ENCODE assay signal across 8 mouse cellular contexts in the genomic region with DNA sequence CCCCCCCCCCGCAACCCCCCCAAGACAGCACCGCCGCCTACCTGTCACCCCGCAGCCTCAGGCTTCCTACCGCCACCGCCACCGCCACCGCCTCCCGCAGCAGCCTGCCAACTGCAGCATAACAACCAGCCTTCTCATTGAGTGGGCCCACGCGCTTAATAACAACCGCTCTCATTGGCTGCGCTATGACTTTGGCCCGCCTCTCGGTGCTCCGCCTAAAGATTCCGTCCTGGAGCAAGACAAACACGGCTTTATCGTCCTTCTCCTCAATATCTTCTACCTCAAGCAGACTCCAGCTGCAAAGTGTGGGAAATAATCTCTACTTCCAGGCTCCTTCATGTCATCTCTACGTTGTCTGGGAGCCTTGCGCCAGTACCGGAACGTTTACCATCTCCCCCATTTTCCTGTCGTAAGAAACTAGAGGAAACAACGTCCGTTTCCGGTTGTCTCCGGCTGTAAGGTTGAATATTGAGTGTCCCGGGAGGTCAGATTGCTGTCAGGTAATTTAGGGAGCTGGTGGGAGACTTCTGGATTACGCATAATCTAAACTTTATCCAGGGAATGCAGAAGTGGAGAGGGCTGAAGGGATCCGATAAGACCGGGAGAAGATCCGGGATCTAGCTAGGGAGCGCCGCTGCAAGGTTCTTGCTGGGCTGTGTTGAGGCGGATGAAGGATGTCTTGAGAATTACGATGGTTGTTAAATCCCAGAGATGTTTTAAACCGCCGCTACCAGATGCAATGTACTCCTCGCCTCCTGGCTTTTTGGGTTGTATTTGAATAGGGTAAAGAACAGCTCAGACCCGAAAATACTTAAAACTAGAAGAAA. TPM values are rescaled to one million over a fixed set of nuclear protein-coding genes. Genes with fewer than 3 reads are reported as not detected.
DNase-seq lines count a peak whose midpoint lies in the region; ATAC-seq and TF ChIP-seq lines count a peak whose summit lies in the region.

A gene (minus strand): TSS at position 153 of the 827 bp plus-strand sequence.
A gene (plus strand): TSS at position 214 of the 827 bp plus-strand sequence.

- H3K4me1 ChIP-seq in ES-E14 (ENCODE audit: control insufficient read depth in 2 of 2, insufficient read depth in 2 of 2, low read length in 2 of 2, poor library complexity in 1 of 2), result peaks cover 0 to 2% of the 10 kb centered on the region in 2 experiments; a peak in 1 of 4 replicates
- peaks cover 11% of the 10 kb centered on the region for H3K4me1 ChIP-seq in forebrain, embryonic 16.5 days (replicated peaks; ENCODE audit: control insufficient read depth, insufficient read depth, low read length)
- peaks cover 17% of the 10 kb centered on the region for H3K4me1 ChIP-seq in lung, embryonic 15.5 days

- peak; percentile 84 for DNase-seq in ES-E14 (ENCODE audit: low read depth, low spot score)
- peak; percentile 93 for DNase-seq in cerebellum, adult 11-12 months
- peak; percentile 90 for DNase-seq in heart, postnatal 4 days
- peak; percentile 88 to 92 for DNase-seq in layer of hippocampus, adult 8-10 months (ENCODE audit: low spot score in 2 of 2)
- peak; percentile 78 for DNase-seq in ovary, adult 18-20 months (ENCODE audit: low spot score)
- peak; percentile 92 for DNase-seq in thymus, postnatal 0 days (ENCODE audit: low spot score)

- no peaks in the 10 kb centered on the region for H3K27me3 ChIP-seq in forebrain, embryonic 16.5 days (replicated peaks; ENCODE audit: control insufficient read depth, insufficient read depth, low read length)
- H3K27me3 ChIP-seq in lung, embryonic 15.5 days, result no peaks in the 10 kb centered on the region

- no peaks in the 10 kb centered on the region for H3K36me3 ChIP-seq in ES-E14 (ENCODE audit: control insufficient read depth, insufficient read depth, low read length, poor library complexity, severe bottlenecking)
- H3K36me3 ChIP-seq in forebrain, embryonic 16.5 days (ENCODE audit: control insufficient read depth, insufficient read depth), result 0 out of 2 replicates have a peak, but pooled peaks cover 2% of the 10 kb centered on the region
- 0 out of 2 replicates have a peak, but pooled peaks cover 5% of the 10 kb centered on the region for H3K36me3 ChIP-seq in lung, embryonic 15.5 days

- H3K4me3 ChIP-seq in ES-E14 (ENCODE audit: insufficient read depth in 1 of 2, low read depth in 1 of 2, low read length in 2 of 2, poor library complexity in 1 of 2, severe bottlenecking in 1 of 2), result peak within 1 kb of the TSS; percentile 85 to 96
- peak within 1 kb of the TSS; percentile 93 for H3K4me3 ChIP-seq in forebrain, embryonic 16.5 days (replicated peaks; ENCODE audit: low read length)
- H3K4me3 ChIP-seq in lung, embryonic 15.5 days, result peak within 1 kb of the TSS; percentile 69

- no peaks in the 10 kb centered on the region for H3K9me3 ChIP-seq in ES-E14 (ENCODE audit: control insufficient read depth, insufficient read depth, low read depth, low read length)
- no peaks in the 10 kb centered on the region for H3K9me3 ChIP-seq in forebrain, embryonic 16.5 days (ENCODE audit: control insufficient read depth, low read length)
- H3K9me3 ChIP-seq in lung, embryonic 15.5 days, result no peaks in the 10 kb centered on the region

- peak; percentile 99 for ATAC-seq in forebrain, embryonic 16.5 days
- peak; percentile 96; the same call in 1 of the 2 replicates for ATAC-seq in lung, embryonic 15.5 days (ENCODE audit: borderline replicate concordance, extremely low read depth, low FRiP score, low TSS enrichment)

- in situ Hi-C loops in ES-E14 (cut with MboI; ENCODE audit: low sequenced_read_pairs in 2 of 2, unreplicated experiment in 2 of 2), result no loop called here

- H3K4me2 ChIP-seq in forebrain, embryonic 16.5 days (ENCODE audit: low read length), result peak within 1 kb of the TSS; percentile 76
- peak within 1 kb of the TSS; percentile 85 for H3K4me2 ChIP-seq in lung, embryonic 15.5 days

- no peak within 1 kb of the TSS for H3K27ac ChIP-seq in ES-E14 (ENCODE audit: insufficient read depth, low read depth, low read length, poor library complexity, severe bottlenecking)
- H3K27ac ChIP-seq in forebrain, embryonic 16.5 days (ENCODE audit: low read length), result peak within 1 kb of the TSS; percentile 77
- peak within 1 kb of the TSS; percentile 79 for H3K27ac ChIP-seq in lung, embryonic 15.5 days

- peak within 1 kb of the TSS; percentile 95 for H3K9ac ChIP-seq in ES-E14 (ENCODE audit: insufficient read depth, low read depth, low read length, poor library complexity, severe bottlenecking)
- peak within 1 kb of the TSS; percentile 80 for H3K9ac ChIP-seq in forebrain, embryonic 16.5 days (replicated peaks; ENCODE audit: low read depth, low read length)
- H3K9ac ChIP-seq in lung, embryonic 15.5 days, result peak within 1 kb of the TSS; percentile 91

- under 1% methylated on average over 41 of the region's 41 CpGs for WGBS in forebrain, embryonic 16.5 days
- WGBS in lung, embryonic 15.5 days, result under 1% methylated on average over 41 of the region's 41 CpGs

TF ChIP-seq in ES-E14, 5 proteins besides CTCF, POLR2A, EP300 and RAD21:
- TF ChIP-seq HCFC1 (IDR thresholded peaks at IDR 0.05; ENCODE audit: borderline replicate concordance, insufficient read depth, low read length), result peak; percentile 79
- TF ChIP-seq CHD2 (IDR thresholded peaks at IDR 0.05; ENCODE audit: low read depth, low read length), result peak; percentile 81; the same call in 1 of the 2 replicates
- no peak for TF ChIP-seq ZC3H11A (IDR thresholded peaks at IDR 0.05; ENCODE audit: borderline replicate concordance, low read depth, low read length)
TF ChIP-seq in ES-E14: peak in this region for 2.

RNA-seq across cellular contexts. Expression of the first gene that starts in this region (rescaled TPM):
- 17.6 and 22.7 TPM in 2 replicates for total RNA-seq in ES-E14 (2012; rRNA removed)
- polyA plus RNA-seq in forebrain, embryonic 16.5 days (2015; fragmentation: Nextera tagmentation; extraction: Ambion mirVana), result 16.0 and 17.7 TPM in 2 replicates
- 10 to 100 TPM in 1 of 2 experiments, 1 to 10 TPM in 1; 9.9 to 11.3 TPM for total RNA-seq in heart, postnatal 4 days (2021)
- total RNA-seq in layer of hippocampus, adult 8-10 months (2022), result 100 to 1,000 TPM in 3 of 4 experiments, 10 to 100 TPM in 1; 96.6 to 156 (median 127) TPM
- polyA plus RNA-seq in lung, embryonic 15.5 days (2015; fragmentation: Nextera tagmentation; extraction: Ambion mirVana), result 6.8 and 8.0 TPM in 2 replicates
- 6.7 and 7.3 TPM in 2 replicates for polyA plus RNA-seq in thymus, postnatal 0 days (2015; fragmentation: Nextera tagmentation; extraction: Ambion mirVana)

RNA-seq across cellular contexts. Expression of the second gene that starts in this region (rescaled TPM):
- 120 and 124 TPM in 2 replicates for total RNA-seq in ES-E14 (2012; rRNA removed)
- 161 and 165 TPM in 2 replicates for polyA plus RNA-seq in forebrain, embryonic 16.5 days (2015; fragmentation: Nextera tagmentation; extraction: Ambion mirVana)
- 100 to 1,000 TPM; 174 to 189 TPM for total RNA-seq in heart, postnatal 4 days (2021)
- total RNA-seq in layer of hippocampus, adult 8-10 months (2022), result 100 to 1,000 TPM; 104 to 121 (median 107) TPM
- polyA plus RNA-seq in lung, embryonic 15.5 days (2015; fragmentation: Nextera tagmentation; extraction: Ambion mirVana), result 157 and 166 TPM in 2 replicates
- polyA plus RNA-seq in thymus, postnatal 0 days (2015; fragmentation: Nextera tagmentation; extraction: Ambion mirVana), result 276 and 280 TPM in 2 replicates
